Mouse (Mus musculus) heart, adult 10 weeks (tissue): ENCODE results near the gene Ccdc130. TPM values are rescaled to one million over a fixed set of nuclear protein-coding genes. Genes with fewer than 3 reads are reported as not detected.

Source experiments
- polyA plus RNA-seq: library from polyadenylated mRNA; stranded (reverse); fragments of 350-450 nt; fragmentation: Illumina TruSeq; extraction: RNeasy Lipid Tissue Mini Kit (QIAGEN cat#74804); gene quantifications from one replicate; pipeline ENCODE4 v1.2.3, GENCODE M21; 2014; ENCODE audit warnings: low read depth, low replicate concordance

Ccdc130 gene
- polyA plus RNA-seq = 8.7 TPM

GRCm38 (mm10) chr8:84269950-84270773, at the start of gene Ccdc130:
Gene Ccdc130 (minus strand): TSS chr8:84270380.

GRCm38 (mm10) chr8:84256822-84257610, 13.2 kb downstream of the Ccdc130 start, which contains the start of gene Mri1:
Gene Mri1 (minus strand): TSS chr8:84257326.

GRCm38 (mm10) chr8:84249257-84250170, 20.7 kb downstream of the Ccdc130 start, which contains the start of gene D8Ertd738e:
Gene D8Ertd738e (minus strand): TSS chr8:84249719.

GRCm38 (mm10) chr8:84236998-84237473, 33.1 kb downstream of the Ccdc130 start, which contains the start of gene Zswim4:
Gene Zswim4 (minus strand): TSS chr8:84237055.

Other genes starting within 250 kb of the Ccdc130 start
- gene Palm3, start 248.9 kb downstream of the Ccdc130 start, polyA plus RNA-seq = 0.29 TPM
- 3.0 TPM for gene Il27ra, start 227.8 kb downstream of the Ccdc130 start, polyA plus RNA-seq
- gene Rln3, start 225.4 kb downstream of the Ccdc130 start, polyA plus RNA-seq = not detected
- gene Gm10643, start 205.2 kb downstream of the Ccdc130 start, polyA plus RNA-seq = 4.3 TPM
- gene Rfx1, start 203.5 kb downstream of the Ccdc130 start, polyA plus RNA-seq = 8.2 TPM
- gene Dcaf15, start 165.6 kb downstream of the Ccdc130 start, polyA plus RNA-seq = 9.7 TPM
- not detected for gene Podnl1, start 144.4 kb downstream of the Ccdc130 start, polyA plus RNA-seq
- gene Cc2d1a, start 122.4 kb downstream of the Ccdc130 start, polyA plus RNA-seq = 10.9 TPM
- 0.34 TPM for gene 4930432K21Rik, start 122.4 kb downstream of the Ccdc130 start, polyA plus RNA-seq
- gene Nanos3, start 85.2 kb downstream of the Ccdc130 start, polyA plus RNA-seq = not detected
- 4.4 TPM for gene Zswim4, start 33.3 kb downstream of the Ccdc130 start, polyA plus RNA-seq
- gene D8Ertd738e, start 20.7 kb downstream of the Ccdc130 start, polyA plus RNA-seq = 268 TPM
- gene Mri1, start 13.1 kb downstream of the Ccdc130 start, polyA plus RNA-seq = 8.8 TPM
- 2.2 TPM for gene Cacna1a, start 118.1 kb upstream of the Ccdc130 start, polyA plus RNA-seq